Comparison of ENCODE assay signal across 8 mouse cellular contexts in genomic region chr16:5351890-5352571, GRCm38 (mm10).
DNase-seq lines count a peak whose midpoint lies in the region; ATAC-seq and TF ChIP-seq lines count a peak whose summit lies in the region.

No protein-coding gene starts in this region.

- H3K4me3 ChIP-seq in ES-E14 (ENCODE audit: insufficient read depth in 1 of 2, low read depth in 1 of 2, low read length in 2 of 2, poor library complexity in 1 of 2, severe bottlenecking in 1 of 2) = peak overlapping the region in 1 of 2 experiments; percentile 55; a peak in 3 of 4 replicates
- H3K4me3 ChIP-seq in forebrain, embryonic 13.5 days = no peak overlapping the region
- H3K4me3 ChIP-seq in megakaryocyte, embryonic 14.5 days (replicated peaks) = peak overlapping the region; percentile 88

- WGBS in forebrain, embryonic 13.5 days = 5% methylated on average over 18 of the region's 18 CpGs

- no peaks in the 10 kb centered on the region for H3K9me3 ChIP-seq in ES-E14 (ENCODE audit: control insufficient read depth, insufficient read depth, low read depth, low read length)
- 0 out of 2 replicates have a peak, but pooled peaks cover under 1% of the 10 kb centered on the region for H3K9me3 ChIP-seq in forebrain, embryonic 13.5 days (replicated peaks)
- peaks cover 35% of the 10 kb centered on the region for H3K9me3 ChIP-seq in megakaryocyte, embryonic 14.5 days

- DNase-seq in A20 (ENCODE audit: low read depth, low spot score) (peak; percentile 88), ES-E14 (ENCODE audit: low read depth, low spot score) (peak; percentile 92)
- peak; percentile 45 for DNase-seq in kidney, postnatal 10 days
- DNase-seq in splenic B cell, adult 2 months (ENCODE audit: low read depth, low spot score) = peak; percentile 73
- DNase-seq in cerebellum, adult 9-11 months = no peak
- no peak for DNase-seq in right cerebral cortex, postnatal 36 days (ENCODE audit: low spot score in 2 of 2)

- peak; percentile 43; the same call in 1 of the 2 replicates for ATAC-seq in forebrain, embryonic 13.5 days

- no peaks in the 10 kb centered on the region for H3K36me3 ChIP-seq in ES-E14 (ENCODE audit: control insufficient read depth, insufficient read depth, low read length, poor library complexity, severe bottlenecking)
- H3K36me3 ChIP-seq in forebrain, embryonic 13.5 days (ENCODE audit: poor library complexity, severe bottlenecking) = no peaks in the 10 kb centered on the region
- peaks cover 2% of the 10 kb centered on the region for H3K36me3 ChIP-seq in megakaryocyte, embryonic 14.5 days (replicated peaks; ENCODE audit: low read length)
- no peaks in the 10 kb centered on the region for H3K36me3 ChIP-seq in splenic B cell, adult 2 months (ENCODE audit: control insufficient read depth, insufficient read depth, low read length, poor library complexity, severe bottlenecking)

- H3K4me1 ChIP-seq in ES-E14 (ENCODE audit: control insufficient read depth in 2 of 2, insufficient read depth in 2 of 2, low read length in 2 of 2, poor library complexity in 1 of 2) = peaks cover 1 to 3% of the 10 kb centered on the region in 2 experiments; a peak in 1 of 4 replicates
- H3K4me1 ChIP-seq in forebrain, embryonic 13.5 days = 0 out of 2 replicates have a peak, but pooled peaks cover 6% of the 10 kb centered on the region
- peaks cover 39% of the 10 kb centered on the region for H3K4me1 ChIP-seq in megakaryocyte, embryonic 14.5 days

- in situ Hi-C loops in ES-E14 (cut with MboI; ENCODE audit: low sequenced_read_pairs in 2 of 2, unreplicated experiment in 2 of 2) = no loop called here

- H3K27me3 ChIP-seq in forebrain, embryonic 13.5 days = peaks cover 4% of the 10 kb centered on the region; the same call in 1 of the 2 replicates
- peaks cover 3% of the 10 kb centered on the region for H3K27me3 ChIP-seq in megakaryocyte, embryonic 14.5 days (replicated peaks)
- no peaks in the 10 kb centered on the region for H3K27me3 ChIP-seq in splenic B cell, adult 2 months (ENCODE audit: control insufficient read depth, insufficient read depth, low read length, poor library complexity, severe bottlenecking)

- no peak overlapping the region for H3K9ac ChIP-seq in ES-E14 (ENCODE audit: insufficient read depth, low read depth, low read length, poor library complexity, severe bottlenecking)
- H3K9ac ChIP-seq in forebrain, embryonic 13.5 days = no peak overlapping the region

- no peak overlapping the region for H3K27ac ChIP-seq in ES-E14 (ENCODE audit: insufficient read depth, low read depth, low read length, poor library complexity, severe bottlenecking)
- no peak overlapping the region for H3K27ac ChIP-seq in forebrain, embryonic 13.5 days

- H3K4me2 ChIP-seq in forebrain, embryonic 13.5 days = peak overlapping the region; percentile 20; the same call in 1 of the 2 replicates

TF ChIP-seq in ES-E14, 5 proteins besides CTCF, POLR2A, EP300 and RAD21:
- TF ChIP-seq MAFK (IDR thresholded peaks at IDR 0.05; ENCODE audit: insufficient read depth, low read depth, low read length) = no peak
- TF ChIP-seq HCFC1 (IDR thresholded peaks at IDR 0.05; ENCODE audit: borderline replicate concordance, insufficient read depth, low read length) = no peak
- no peak for TF ChIP-seq ZC3H11A (IDR thresholded peaks at IDR 0.05; ENCODE audit: borderline replicate concordance, low read depth, low read length)
- TF ChIP-seq CHD2 (IDR thresholded peaks at IDR 0.05; ENCODE audit: low read depth, low read length) = no peak
- no peak for TF ChIP-seq ZNF384 (IDR thresholded peaks at IDR 0.05; ENCODE audit: low read depth, low read length)

Comparison
In these comparisons a context has a peak if more than half of its experiments do, and no peak if none do; other contexts are left out.
1. DNase-seq: peak in A20 (single experiment), ES-E14 (single experiment), kidney, postnatal 10 days (single experiment) and splenic B cell, adult 2 months (single experiment); none in cerebellum, adult 9-11 months (single experiment) and right cerebral cortex, postnatal 36 days (0 of 2).